Mouse (Mus musculus): ENCODE results near the gene 2300003K06Rik. TPM values are rescaled to one million over a fixed set of nuclear protein-coding genes. Genes with fewer than 3 reads are reported as not detected.
"Not testable (repeated sequence)": the region's sequence is repeated elsewhere in the genome, so short reads cannot be mapped to it uniquely, and the experiment has no call there.

Gene 2300003K06Rik
- polyA plus RNA-seq (2015; fragmentation: Nextera tagmentation; extraction: Ambion mirVana), result not detected in 2 replicates

- Histone ChIP-seq H3K36me3 (ENCODE audit: insufficient read depth, low read length) (no peaks in the 10 kb centered on the region), H3K4me3 (replicated peaks; ENCODE audit: low read depth, low read length) (no peak within 1 kb of the TSS), H3K27ac (no peak within 1 kb of the TSS), H3K4me2 (ENCODE audit: low read length) (no peak within 1 kb of the TSS), H3K27me3 (ENCODE audit: insufficient read depth, low read length) (no peaks in the 10 kb centered on the region), H3K4me1 (replicated peaks; ENCODE audit: insufficient read depth, low read length) (no peaks in the 10 kb centered on the region), H3K9ac (ENCODE audit: low read depth, low read length) (no peak within 1 kb of the TSS), H3K9me3 (replicated peaks; ENCODE audit: low read length) (no peaks in the 10 kb centered on the region)
- 70% methylated on average over 1 of the region's 1 CpGs for WGBS
- ATAC-seq (replicated peaks; ENCODE audit: low FRiP score, low read depth) (no peak), DNase-seq (ENCODE audit: low spot score) (no peak)
- TF ChIP-seq CTCF (IDR thresholded peaks at IDR 0.05; ENCODE audit: low read depth), result no peak
Measured at GRCm38 (mm10) chr11:99837966-99838365, at the start of gene 2300003K06Rik. Gene 2300003K06Rik (minus strand): TSS chr11:99838066.

GRCm38 (mm10) chr11:99878887-99879286 lies 41.0 kb upstream of the 2300003K06Rik start, which contains the start of gene Gm11567:
Gene Gm11567 (plus strand): TSS chr11:99879187.
- H3K9me3 ChIP-seq (replicated peaks; ENCODE audit: low read length); H3K27ac ChIP-seq; H3K4me3 ChIP-seq (replicated peaks; ENCODE audit: low read depth, low read length); ATAC-seq (replicated peaks; ENCODE audit: low FRiP score, low read depth); H3K4me2 ChIP-seq (ENCODE audit: low read length); H3K4me1 ChIP-seq (replicated peaks; ENCODE audit: insufficient read depth, low read length); H3K9ac ChIP-seq (ENCODE audit: low read depth, low read length); H3K27me3 ChIP-seq (ENCODE audit: insufficient read depth, low read length); H3K36me3 ChIP-seq (ENCODE audit: insufficient read depth, low read length); DNase-seq (ENCODE audit: low spot score): not testable (repeated sequence)
- WGBS, result 64% methylated on average over 1 of the region's 1 CpGs

GRCm38 (mm10) chr11:99873089-99873488 lies 35.2 kb upstream of the 2300003K06Rik start, which contains the start of gene Krtap9-1:
Gene Krtap9-1 (plus strand): TSS chr11:99873389.
- not testable (repeated sequence) for H3K27ac ChIP-seq; H3K27me3 ChIP-seq (ENCODE audit: insufficient read depth, low read length); DNase-seq (ENCODE audit: low spot score); H3K4me3 ChIP-seq (replicated peaks; ENCODE audit: low read depth, low read length); H3K9ac ChIP-seq (ENCODE audit: low read depth, low read length); H3K36me3 ChIP-seq (ENCODE audit: insufficient read depth, low read length); H3K4me1 ChIP-seq (replicated peaks; ENCODE audit: insufficient read depth, low read length); ATAC-seq (replicated peaks; ENCODE audit: low FRiP score, low read depth); H3K9me3 ChIP-seq (replicated peaks; ENCODE audit: low read length); H3K4me2 ChIP-seq (ENCODE audit: low read length)
- 74% methylated on average over 1 of the region's 1 CpGs for WGBS

- 57% methylated on average over 1 of the region's 1 CpGs for WGBS
Measured at GRCm38 (mm10) chr11:99864176-99864575, 26.3 kb upstream of the 2300003K06Rik start, which contains the start of gene Gm11559. Gene Gm11559 (plus strand): TSS chr11:99864476.

GRCm38 (mm10) chr11:99858761-99859160 lies 20.9 kb upstream of the 2300003K06Rik start:
- DNase-seq (ENCODE audit: low spot score) (no peak), ATAC-seq (replicated peaks; ENCODE audit: low FRiP score, low read depth) (no peak)
- WGBS, result 74% methylated on average over 2 of the region's 2 CpGs
- TF ChIP-seq CTCF (IDR thresholded peaks at IDR 0.05; ENCODE audit: low read depth), result no peak
- Histone ChIP-seq H3K4me3 (replicated peaks; ENCODE audit: low read depth, low read length) (no peak overlapping the region), H3K27ac (no peak overlapping the region), H3K36me3 (ENCODE audit: insufficient read depth, low read length) (no peaks in the 10 kb centered on the region), H3K4me1 (replicated peaks; ENCODE audit: insufficient read depth, low read length) (no peaks in the 10 kb centered on the region), H3K9ac (ENCODE audit: low read depth, low read length) (no peak overlapping the region), H3K4me2 (ENCODE audit: low read length) (no peak overlapping the region), H3K9me3 (replicated peaks; ENCODE audit: low read length) (no peaks in the 10 kb centered on the region), H3K27me3 (ENCODE audit: insufficient read depth, low read length) (no peaks in the 10 kb centered on the region)

More at GRCm38 (mm10) chr11:99864176-99864575, 26.3 kb upstream of the 2300003K06Rik start, which contains the start of gene Gm11559:
- not testable (repeated sequence) for H3K4me2 ChIP-seq (ENCODE audit: low read length); ATAC-seq (replicated peaks; ENCODE audit: low FRiP score, low read depth); H3K27ac ChIP-seq; H3K9ac ChIP-seq (ENCODE audit: low read depth, low read length); DNase-seq (ENCODE audit: low spot score); H3K27me3 ChIP-seq (ENCODE audit: insufficient read depth, low read length); H3K4me3 ChIP-seq (replicated peaks; ENCODE audit: low read depth, low read length); H3K9me3 ChIP-seq (replicated peaks; ENCODE audit: low read length); H3K36me3 ChIP-seq (ENCODE audit: insufficient read depth, low read length); H3K4me1 ChIP-seq (replicated peaks; ENCODE audit: insufficient read depth, low read length)

- Histone ChIP-seq H3K27me3 (ENCODE audit: insufficient read depth, low read length) (no peaks in the 10 kb centered on the region), H3K9ac (ENCODE audit: low read depth, low read length) (no peak within 1 kb of the TSS), H3K27ac (no peak within 1 kb of the TSS), H3K4me1 (replicated peaks; ENCODE audit: insufficient read depth, low read length) (no peaks in the 10 kb centered on the region), H3K36me3 (ENCODE audit: insufficient read depth, low read length) (no peaks in the 10 kb centered on the region), H3K4me2 (ENCODE audit: low read length) (no peak within 1 kb of the TSS), H3K4me3 (replicated peaks; ENCODE audit: low read depth, low read length) (no peak within 1 kb of the TSS), H3K9me3 (replicated peaks; ENCODE audit: low read length) (no peaks in the 10 kb centered on the region)
- no peak for ATAC-seq (replicated peaks; ENCODE audit: low FRiP score, low read depth)
- 76% methylated on average over 2 of the region's 2 CpGs for WGBS
- no peak for DNase-seq (ENCODE audit: low spot score)
- TF ChIP-seq CTCF (IDR thresholded peaks at IDR 0.05; ENCODE audit: low read depth), result no peak
Measured at GRCm38 (mm10) chr11:99857617-99858016, 19.8 kb upstream of the 2300003K06Rik start, which contains the start of gene Gm11568. Gene Gm11568 (plus strand): TSS chr11:99857917.

GRCm38 (mm10) chr11:99854121-99854520 lies 16.3 kb upstream of the 2300003K06Rik start:
- DNase-seq (ENCODE audit: low spot score), result peak; percentile 21

More at GRCm38 (mm10) chr11:99854121-99854520, 16.3 kb upstream of the 2300003K06Rik start:
- Histone ChIP-seq H3K27me3 (ENCODE audit: insufficient read depth, low read length) (no peaks in the 10 kb centered on the region), H3K4me2 (ENCODE audit: low read length) (no peak overlapping the region), H3K9me3 (replicated peaks; ENCODE audit: low read length) (no peaks in the 10 kb centered on the region), H3K9ac (ENCODE audit: low read depth, low read length) (no peak overlapping the region), H3K27ac (no peak overlapping the region), H3K4me1 (replicated peaks; ENCODE audit: insufficient read depth, low read length) (no peaks in the 10 kb centered on the region), H3K36me3 (ENCODE audit: insufficient read depth, low read length) (no peaks in the 10 kb centered on the region), H3K4me3 (replicated peaks; ENCODE audit: low read depth, low read length) (no peak overlapping the region)
- TF ChIP-seq CTCF (IDR thresholded peaks at IDR 0.05; ENCODE audit: low read depth), result peak; percentile 61
- WGBS, result 58% methylated on average over 3 of the region's 3 CpGs
- ATAC-seq (replicated peaks; ENCODE audit: low FRiP score, low read depth), result no peak

All from kidney, postnatal 0 days (tissue).